Mouse (Mus musculus): ENCODE measurements around the gene Nup133. TPM values are rescaled to one million over a fixed set of nuclear protein-coding genes. Genes with fewer than 3 reads are reported as not detected.

The Nup133 gene
- total RNA-seq, 4 experiments from 2014 or later: 23.7 to 29.5 (median 26.1) TPM

DNA sequence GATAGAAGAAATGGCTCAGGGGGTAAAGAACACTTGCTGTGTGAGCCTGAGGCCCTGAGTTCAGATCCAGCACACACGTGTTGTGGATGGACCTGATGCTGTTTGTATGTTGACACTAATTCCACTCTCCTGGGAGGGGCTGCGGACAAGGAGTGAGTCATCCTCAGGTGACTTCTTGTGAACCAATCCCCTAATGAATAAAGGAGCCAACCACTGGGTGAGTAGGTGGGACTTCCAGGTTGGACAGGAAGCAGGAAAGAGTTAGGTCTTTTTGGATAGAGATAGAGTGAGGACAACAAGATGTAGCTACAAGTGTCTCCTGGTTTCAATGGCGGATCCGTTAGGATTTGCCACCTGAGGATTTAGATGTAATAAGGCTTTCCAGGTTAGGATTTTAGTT is 99.7 kb downstream of the Nup133 start:
- DNase-seq (ENCODE audit: low spot score in 2 of 2): no peak

GRCm38 (mm10) chr8:123847546-123847945 is 101.5 kb downstream of the Nup133 start:
- DNase-seq (ENCODE audit: low spot score in 2 of 2): no peak

Other genes with a start within 250 kb of the Nup133 start
- gene Rab4a, start 143.3 kb downstream of the Nup133 start, total RNA-seq (2022): 10 to 100 TPM; 42.5 to 47.9 (median 45.1) TPM
- 10 to 100 TPM; 56.8 to 64.8 (median 62.6) TPM for gene Ccsap, start 89.1 kb downstream of the Nup133 start, total RNA-seq (2022)
- 10 to 100 TPM in 3 of 4 experiments, 1 to 10 TPM in 1; 9.2 to 24.8 (median 18.0) TPM for gene Acta1, start 54.5 kb downstream of the Nup133 start, total RNA-seq (2022)
- gene Abcb10, start 33.9 kb upstream of the Nup133 start, total RNA-seq (2022): 10 to 100 TPM; 19.2 to 21.4 (median 20.1) TPM
- 10 to 100 TPM; 22.1 to 23.0 (median 22.5) TPM for gene Taf5l, start 72.1 kb upstream of the Nup133 start, total RNA-seq (2022)
- gene Urb2, start 72.2 kb upstream of the Nup133 start, total RNA-seq (2022): 10 to 100 TPM; 11.1 to 12.9 (median 12.1) TPM

Data from left cerebral cortex, adult 8-10 months (tissue).